Mouse (Mus musculus) cerebellum, postnatal 36 days (tissue): ENCODE results near the gene Clstn3.
"Not testable (repeated sequence)": the region's sequence is repeated elsewhere in the genome, so short reads cannot be mapped to it uniquely, and the experiment has no call there.

ENCODE experiments used
- DNase-seq, 2 experiments: peaks; one replicate each; pipeline ENCODE4 v3.0.0; 2021 to 2022; ENCODE audit warnings: mixed read lengths in 2 of 2

Clstn3 gene

DNA sequence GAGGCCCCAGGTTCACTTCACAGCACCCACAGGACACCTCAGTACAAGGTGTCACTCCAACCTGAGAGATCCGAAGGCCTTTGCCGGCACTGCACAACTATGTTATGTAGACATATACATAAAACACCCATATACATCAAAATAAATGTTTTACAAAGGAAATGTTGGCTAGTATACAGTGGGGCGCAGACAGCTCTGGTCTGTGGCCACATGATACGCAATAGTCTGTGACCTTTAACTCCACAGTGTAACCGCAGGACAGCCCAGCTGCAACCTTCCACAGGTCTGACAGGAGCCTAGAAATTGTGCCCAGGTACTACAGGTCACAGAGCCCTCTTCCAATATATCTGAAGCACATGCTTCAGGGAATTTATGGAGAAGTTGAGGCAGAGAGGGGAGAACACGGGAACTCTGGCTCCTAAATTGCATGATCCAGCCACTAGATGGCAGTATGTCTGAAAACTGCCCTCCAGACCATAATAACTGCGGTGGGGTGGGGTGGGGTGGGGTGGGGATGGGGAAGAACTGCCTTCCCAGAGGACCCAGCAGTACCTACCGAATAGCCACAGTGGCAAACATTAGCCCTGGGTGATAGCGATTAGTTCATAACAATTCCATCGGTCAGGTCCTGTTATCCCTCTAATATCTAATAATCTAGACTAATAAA lies 16.3 kb downstream of the Clstn3 start:
- peak in 1 of 2 experiments; percentile 39 for DNase-seq

GRCm38 (mm10) chr6:124447356-124447755 lies 17.2 kb downstream of the Clstn3 start:
- DNase-seq, result no peak

DNA sequence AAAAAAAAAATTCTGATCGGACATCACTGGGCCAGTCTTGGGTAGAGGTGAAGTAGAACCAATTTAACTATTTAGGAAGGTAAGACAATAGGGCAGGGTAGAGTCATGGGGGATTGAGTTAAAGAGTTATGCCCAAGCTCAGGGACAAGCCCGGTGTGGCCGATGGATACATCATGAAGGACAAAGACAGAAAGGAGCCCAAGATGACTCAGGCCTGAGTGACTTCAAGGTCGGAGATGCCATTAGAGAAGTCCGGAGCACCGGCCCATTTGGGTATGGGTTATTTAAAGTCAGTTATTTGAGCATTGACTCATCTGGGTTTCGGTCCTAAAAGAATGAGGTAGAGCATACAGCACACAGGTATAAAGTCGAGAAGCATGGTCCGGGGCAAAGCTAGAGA lies 18.1 kb downstream of the Clstn3 start:
- no peak for DNase-seq

GRCm38 (mm10) chr6:124446024-124446423 lies 18.6 kb downstream of the Clstn3 start:
- DNase-seq, result no peak

- DNase-seq, result no peak
Measured at GRCm38 (mm10) chr6:124443338-124443737, 21.3 kb downstream of the Clstn3 start.

DNA sequence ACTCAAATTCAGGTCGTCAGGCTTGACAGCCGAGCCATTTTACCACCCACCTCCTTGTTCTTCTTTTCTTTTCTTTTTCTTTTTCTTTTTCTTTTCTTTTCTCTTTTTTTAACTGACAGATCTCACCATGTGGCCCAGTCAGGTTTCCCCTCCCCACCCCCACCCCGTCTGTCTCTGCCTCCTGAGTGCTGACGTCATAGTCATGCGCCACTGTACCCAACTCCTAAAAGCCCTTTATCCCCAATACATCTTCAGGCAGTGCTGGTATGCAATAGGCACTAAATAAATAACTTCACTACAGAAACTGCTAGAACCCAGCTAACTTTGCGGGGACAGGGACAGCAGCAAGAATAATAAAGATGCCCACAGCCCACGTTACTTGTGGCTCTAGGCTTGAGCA lies 28.3 kb downstream of the Clstn3 start:
- no peak for DNase-seq

- DNase-seq, result no peak
Measured at GRCm38 (mm10) chr6:124435173-124435572, 29.4 kb downstream of the Clstn3 start.

DNA sequence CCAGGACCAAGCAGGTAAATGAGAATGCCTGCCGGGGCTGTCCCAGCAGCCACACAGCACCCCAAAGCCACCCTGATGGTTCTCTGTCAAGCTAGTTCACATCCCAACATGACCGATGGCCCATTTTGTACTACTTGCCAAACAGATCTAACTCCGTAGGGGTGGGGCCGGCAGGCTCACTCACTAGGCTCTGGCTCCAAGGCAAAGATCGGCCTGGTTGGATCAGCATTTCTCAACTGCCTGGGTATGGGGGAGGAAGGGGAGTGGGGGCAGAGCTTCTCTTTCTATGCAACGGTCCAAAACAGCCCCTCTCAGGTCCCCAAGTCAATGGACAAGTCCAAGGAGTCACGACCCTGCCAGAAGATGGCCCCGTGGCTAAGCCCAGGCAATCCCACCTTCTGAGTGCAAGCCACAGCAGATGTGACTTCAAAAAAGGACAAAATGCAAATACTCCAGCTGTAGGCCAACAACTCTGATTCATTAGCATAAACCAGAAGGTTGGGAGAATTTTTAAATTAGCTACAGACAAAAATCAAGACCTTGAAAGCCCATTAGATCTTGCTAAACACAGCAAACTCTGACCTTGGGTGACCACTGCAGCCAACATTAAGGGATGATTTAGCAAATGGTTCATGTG lies 30.8 kb downstream of the Clstn3 start:
- DNase-seq, result no peak

GRCm38 (mm10) chr6:124430784-124431495 lies 33.7 kb downstream of the Clstn3 start:
- no peak for DNase-seq

DNA sequence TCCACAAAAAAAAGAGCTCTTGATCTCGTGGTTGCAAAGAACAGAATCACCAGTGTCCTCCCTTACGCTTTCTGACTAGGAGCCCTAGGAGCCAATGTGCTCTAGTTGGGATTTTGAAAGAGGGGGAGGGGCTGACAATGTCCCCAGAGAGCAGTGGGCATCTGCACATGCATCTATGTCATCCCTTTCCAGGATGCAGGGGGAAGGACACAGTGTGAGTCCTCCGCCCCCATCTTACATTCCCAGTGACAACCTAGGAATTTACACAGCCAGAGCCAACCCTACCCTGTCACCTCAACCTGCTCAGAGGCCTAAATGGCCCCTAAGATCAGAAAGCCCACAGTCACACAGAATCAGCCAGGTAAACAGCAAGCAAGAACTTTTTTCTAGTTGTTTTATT lies 34.2 kb downstream of the Clstn3 start:
- DNase-seq, result no peak

GRCm38 (mm10) chr6:124427791-124428576 lies 36.6 kb downstream of the Clstn3 start:
- DNase-seq, result no peak

DNA sequence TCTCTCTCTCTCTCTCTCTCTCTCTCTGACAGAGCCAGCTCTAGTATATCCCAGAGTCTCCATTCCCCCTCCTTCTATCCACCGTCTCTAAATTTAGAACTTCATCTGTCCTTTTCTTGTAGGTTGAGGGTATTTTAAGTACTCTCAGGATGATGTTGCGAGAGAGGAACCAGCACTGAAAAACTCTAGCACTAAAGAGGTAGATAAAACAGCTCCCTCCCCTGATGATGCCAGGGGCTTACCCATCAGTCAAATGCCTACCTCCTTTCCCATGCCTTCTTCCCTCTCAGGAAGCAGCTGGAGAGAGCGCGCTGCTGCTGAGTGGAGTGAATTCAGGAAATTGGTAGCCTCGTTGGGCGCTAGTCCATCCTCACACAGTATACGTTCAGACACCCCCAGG lies 37.3 kb downstream of the Clstn3 start:
- DNase-seq, result no peak

DNA sequence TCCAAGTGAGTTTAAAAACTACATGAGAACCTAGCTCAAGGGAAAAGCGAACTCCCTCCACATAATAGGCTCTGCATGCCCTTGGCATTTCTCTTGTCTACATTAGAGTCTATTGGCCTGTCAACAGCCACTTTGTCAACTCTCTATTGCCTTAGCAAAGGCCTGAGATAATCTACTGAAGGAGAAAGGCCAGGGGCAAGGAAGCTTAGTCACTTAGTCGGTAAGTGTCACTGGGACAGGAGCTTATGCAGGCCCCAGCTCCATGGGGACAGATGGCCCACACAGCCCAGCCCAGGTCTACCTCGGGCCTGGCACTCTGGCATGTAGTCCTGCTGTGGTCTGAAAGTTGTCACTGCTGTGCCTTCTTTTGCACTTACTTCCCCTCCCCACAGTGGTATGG lies 38.0 kb downstream of the Clstn3 start:
- DNase-seq, result no peak

DNA sequence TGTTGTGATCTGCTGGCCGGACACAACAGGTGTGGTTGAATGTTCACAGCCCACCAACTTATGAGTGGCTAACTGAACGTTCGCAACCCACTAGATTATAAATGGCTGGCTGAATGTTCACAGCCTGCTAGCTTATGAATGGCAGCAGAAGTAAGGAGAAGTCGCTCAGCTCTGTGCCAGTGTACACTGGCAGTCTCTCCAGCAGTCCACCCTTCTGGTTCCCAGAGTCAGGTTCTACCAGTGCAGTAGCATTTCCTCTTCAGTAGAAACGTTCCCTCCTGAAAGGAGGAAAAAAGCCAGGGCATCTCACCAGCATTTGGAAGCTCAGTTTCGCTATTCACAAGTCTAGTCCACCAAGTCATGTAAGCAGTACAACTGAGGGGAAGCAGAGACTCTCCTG lies 39.1 kb downstream of the Clstn3 start:
- DNase-seq, result no peak

GRCm38 (mm10) chr6:124425042-124425441 lies 39.6 kb downstream of the Clstn3 start:
- not testable (repeated sequence) for DNase-seq

GRCm38 (mm10) chr6:124424068-124424498 lies 40.5 kb downstream of the Clstn3 start:
- no peak for DNase-seq

GRCm38 (mm10) chr6:124418686-124419085 lies 45.9 kb downstream of the Clstn3 start:
- no peak for DNase-seq

DNA sequence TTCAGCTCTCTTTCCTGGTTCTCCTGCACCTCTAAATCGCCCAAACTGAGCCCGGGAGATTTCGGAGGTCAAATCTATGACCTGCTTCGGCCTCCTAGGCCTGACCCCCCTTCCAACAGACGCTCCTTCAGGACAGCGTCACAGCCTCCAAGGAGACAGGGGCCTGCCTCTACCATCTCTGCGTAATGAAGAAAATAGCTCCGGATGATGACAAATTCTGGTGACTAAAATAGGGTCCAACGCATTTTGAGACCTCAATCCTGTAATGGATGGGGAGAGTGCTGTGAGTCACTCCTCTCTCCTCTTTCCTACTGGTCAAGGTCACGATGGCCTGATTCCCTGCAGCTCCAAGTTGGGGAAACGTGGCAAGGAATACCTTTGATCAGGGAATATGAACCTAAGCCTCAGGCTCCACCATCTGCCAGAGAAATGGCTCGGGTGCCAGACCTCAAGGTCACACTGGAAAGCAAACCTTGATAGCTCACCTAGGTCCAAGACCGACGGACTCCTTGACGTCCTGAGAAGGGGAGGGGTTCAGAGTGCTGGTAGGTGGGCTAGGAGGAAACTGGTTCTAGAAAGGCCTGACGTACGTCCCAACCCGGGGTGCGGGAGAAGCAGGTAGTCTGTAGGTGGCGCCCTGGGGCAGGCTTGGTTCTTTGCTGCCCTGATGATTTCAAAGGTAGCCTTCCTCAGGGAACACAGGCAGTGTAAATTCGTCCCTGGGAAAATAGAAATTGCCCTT lies 49.1 kb downstream of the Clstn3 start:
- peak; percentile 93 to 94 for DNase-seq

GRCm38 (mm10) chr6:124414927-124415325 lies 49.7 kb downstream of the Clstn3 start, which contains the start of gene Pex5:
Gene Pex5, minus strand, starts transcription at chr6:124415067.
- DNase-seq, result peak; percentile 96

DNA sequence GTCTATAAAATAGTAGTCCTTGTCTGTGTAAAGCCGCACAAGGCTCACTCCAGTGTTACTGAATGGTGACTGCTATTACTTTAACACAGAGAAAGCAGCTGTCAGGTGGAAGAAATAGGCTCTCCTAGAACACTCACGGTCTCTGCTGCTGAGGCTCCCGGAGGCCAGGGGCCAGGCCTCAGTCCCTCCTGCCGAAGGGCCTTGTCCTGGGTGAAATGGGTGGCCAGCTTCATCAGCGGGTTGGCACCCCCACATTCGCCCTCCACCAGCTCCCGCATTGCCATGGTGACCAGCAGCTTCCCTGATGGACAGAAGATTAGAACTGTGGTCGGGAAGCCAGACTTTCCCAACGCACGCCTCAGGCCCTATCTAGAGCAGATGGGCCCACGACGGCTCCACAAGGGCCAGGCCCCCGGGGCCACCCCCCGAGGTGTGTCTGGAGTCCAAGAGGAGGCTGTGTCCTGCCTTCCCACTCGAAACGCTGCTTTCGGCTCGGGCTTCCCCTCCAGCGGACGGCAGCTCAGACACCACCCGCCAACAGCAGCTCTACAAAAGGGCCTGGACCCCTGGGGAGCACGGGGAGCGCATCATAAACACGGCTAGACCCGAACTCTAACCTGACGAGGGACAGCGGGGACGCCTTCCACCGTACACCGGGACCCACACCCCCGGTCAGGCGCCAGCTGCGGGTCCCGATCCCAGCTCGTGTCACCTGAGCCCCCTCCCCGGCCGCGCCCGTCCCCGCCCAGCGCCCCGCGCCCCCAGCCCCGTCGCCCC lies 50.3 kb downstream of the Clstn3 start:
- DNase-seq, result peak; percentile 49 to 58

DNA sequence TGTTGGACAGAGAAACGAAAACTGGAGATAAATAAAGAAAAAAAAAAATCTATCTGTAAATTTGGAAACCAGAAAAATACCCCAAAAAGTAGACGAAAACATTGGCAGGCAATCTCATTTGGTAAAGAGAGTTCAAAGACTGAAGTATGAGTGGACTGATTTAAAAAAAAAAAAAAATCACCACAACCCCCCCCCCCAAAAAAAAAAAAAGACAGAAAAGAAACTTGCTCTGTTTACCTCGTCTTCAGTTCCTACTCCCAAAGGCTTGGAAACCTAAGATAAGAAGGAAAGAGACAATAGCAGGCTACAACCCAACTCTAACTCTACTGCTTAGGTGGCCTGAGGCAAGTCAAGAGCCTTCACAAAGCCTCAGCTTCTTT lies 50.8 kb downstream of the Clstn3 start:
- no peak for DNase-seq

GRCm38 (mm10) chr6:124408355-124408754 lies 56.2 kb downstream of the Clstn3 start:
- no peak for DNase-seq
